Mouse (Mus musculus): ENCODE data around the gene Dcakd. TPM values are rescaled to one million over a fixed set of nuclear protein-coding genes. Genes with fewer than 3 reads are reported as not detected.
A peak's percentile ranks its signal among the peaks of the same experiment; 100 is the strongest.
"Not testable (repeated sequence)": the region's sequence is repeated elsewhere in the genome, so short reads cannot be mapped to it uniquely, and the experiment has no call there.

Dcakd gene
- polyA plus RNA-seq, 1 experiment from 2014 or later: 261 TPM

DNA sequence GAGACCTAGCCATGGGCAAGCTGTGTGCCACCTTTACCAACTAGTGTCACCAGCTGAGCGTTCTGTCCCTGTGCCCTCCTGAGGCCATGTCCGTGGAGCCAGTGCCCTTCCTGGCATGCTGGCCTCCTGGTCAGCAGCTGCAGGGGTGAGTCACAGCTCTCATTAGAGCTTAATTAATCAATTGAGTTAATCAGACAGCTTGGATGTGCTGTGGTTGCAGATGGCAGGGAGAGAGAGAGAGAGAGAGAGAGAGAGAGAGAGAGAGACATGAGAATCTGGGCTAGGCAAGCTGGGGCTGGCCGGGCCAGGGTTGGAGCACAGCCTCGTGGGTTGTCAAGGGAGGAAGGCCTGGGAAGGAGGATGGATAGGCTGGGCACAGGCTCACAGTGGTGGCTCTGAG is 43.5 kb downstream of the Dcakd start:
- 76% methylated on average over 4 of the region's 4 CpGs for WGBS
- peaks cover 27% of the 10 kb centered on the region for H3K4me1 ChIP-seq
- H3K27me3 ChIP-seq (ENCODE audit: poor library complexity, severe bottlenecking): peaks cover 30% of the 10 kb centered on the region
- DNase-seq (ENCODE audit: extremely low spot score, low spot score): no peak
- no peak overlapping the region for H3K27ac ChIP-seq
- H3K4me3 ChIP-seq: no peak overlapping the region
- no peaks in the 10 kb centered on the region for H3K36me3 ChIP-seq (replicated peaks)
- H3K9me3 ChIP-seq: no peaks in the 10 kb centered on the region

- no peak for DNase-seq (ENCODE audit: extremely low spot score, low spot score)
- no peaks in the 10 kb centered on the region for H3K9me3 ChIP-seq
- H3K4me1 ChIP-seq: peaks cover 25% of the 10 kb centered on the region
- H3K27ac ChIP-seq: no peak overlapping the region
- H3K27me3 ChIP-seq (ENCODE audit: poor library complexity, severe bottlenecking): peaks cover 24% of the 10 kb centered on the region
- 92% methylated on average over 9 of the region's 9 CpGs for WGBS
- no peaks in the 10 kb centered on the region for H3K36me3 ChIP-seq (replicated peaks)
- H3K4me3 ChIP-seq: no peak overlapping the region
Measured at GRCm38 (mm10) chr11:102984086-102984485, 44.0 kb downstream of the Dcakd start.

DNA sequence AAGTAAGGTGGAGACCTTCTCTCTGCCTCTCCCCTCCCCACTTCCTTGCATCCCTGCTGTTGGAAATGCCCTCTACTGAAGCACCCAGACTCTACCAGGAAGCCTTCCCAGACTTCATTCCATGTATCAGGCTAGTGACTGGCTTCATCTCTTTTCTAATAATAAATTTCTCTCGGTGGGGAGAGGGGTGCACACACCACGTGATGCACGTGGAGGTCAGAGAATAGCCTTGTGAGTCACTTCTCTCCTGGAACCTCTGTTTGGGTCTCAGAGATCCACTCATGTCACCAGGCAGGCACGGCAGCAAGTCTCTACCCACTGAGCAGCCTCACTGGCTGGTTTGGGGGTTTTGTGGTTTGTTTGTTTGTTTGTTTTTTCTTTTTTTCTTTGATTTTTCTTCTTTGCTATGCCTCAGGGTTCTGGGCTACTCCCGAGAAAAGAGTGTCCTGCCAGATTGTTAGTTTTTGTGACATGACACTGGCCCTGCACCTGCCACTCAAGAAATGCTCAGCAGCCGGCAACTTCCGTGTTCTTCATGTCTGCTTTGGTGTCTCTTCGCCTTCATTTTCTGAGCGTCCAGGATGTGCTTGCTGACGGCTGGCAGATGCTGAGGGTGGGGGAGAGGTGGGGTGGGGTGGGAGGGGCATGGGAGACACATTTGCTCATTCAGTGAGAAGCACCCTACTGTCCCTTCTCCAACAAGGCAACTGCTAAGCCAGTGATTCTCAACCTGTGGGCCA is 46.8 kb downstream of the Dcakd start:
- 77% methylated on average over 10 of the region's 10 CpGs for WGBS
- Histone ChIP-seq H3K36me3 (replicated peaks) (no peaks in the 10 kb centered on the region), H3K9me3 (no peaks in the 10 kb centered on the region), H3K4me1 (peaks cover 31% of the 10 kb centered on the region), H3K4me3 (no peak overlapping the region), H3K27ac (no peak overlapping the region), H3K27me3 (ENCODE audit: poor library complexity, severe bottlenecking) (peaks cover 4% of the 10 kb centered on the region; the same call in 1 of the 2 replicates)
- no peak for DNase-seq (ENCODE audit: extremely low spot score, low spot score)

- 70% methylated on average over 6 of the region's 6 CpGs for WGBS
- H3K4me3 ChIP-seq: no peak overlapping the region
- H3K9me3 ChIP-seq: no peaks in the 10 kb centered on the region
- 0 out of 2 replicates have a peak, but pooled peaks cover 4% of the 10 kb centered on the region for H3K27me3 ChIP-seq (ENCODE audit: poor library complexity, severe bottlenecking)
- H3K36me3 ChIP-seq (replicated peaks): no peaks in the 10 kb centered on the region
- no peak overlapping the region for H3K27ac ChIP-seq
- H3K4me1 ChIP-seq: peaks cover 12% of the 10 kb centered on the region
- DNase-seq (ENCODE audit: extremely low spot score, low spot score): no peak
Measured at GRCm38 (mm10) chr11:102978052-102978666, 50.0 kb downstream of the Dcakd start.

- H3K4me3 ChIP-seq; H3K36me3 ChIP-seq (replicated peaks); H3K27ac ChIP-seq; H3K9me3 ChIP-seq; DNase-seq (ENCODE audit: extremely low spot score, low spot score); H3K4me1 ChIP-seq: not testable (repeated sequence)
- peaks cover 19% of the 10 kb centered on the region for H3K27me3 ChIP-seq (ENCODE audit: poor library complexity, severe bottlenecking)
- WGBS: 80% methylated on average over 9 of the region's 9 CpGs
Measured at GRCm38 (mm10) chr11:102975966-102976365, 52.2 kb downstream of the Dcakd start.

DNA sequence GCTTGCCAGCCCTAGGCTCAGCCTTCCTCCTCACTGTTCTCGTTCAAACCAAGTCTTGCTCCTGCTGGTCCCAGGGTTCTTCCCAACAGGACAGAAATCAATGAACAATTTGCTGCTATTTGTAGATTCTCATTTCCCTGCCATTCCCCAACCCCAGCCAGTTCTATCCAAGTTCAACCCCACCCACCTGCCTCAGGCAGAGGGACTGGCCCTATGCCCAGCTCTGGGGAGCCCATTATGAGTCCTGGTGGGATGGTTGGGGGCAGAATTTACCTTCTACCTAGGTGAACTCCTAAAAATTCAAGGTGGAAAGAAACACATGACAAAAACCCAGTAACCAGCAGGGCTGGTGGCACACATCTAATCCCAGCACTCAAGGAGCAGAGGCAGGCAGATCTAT is 55.8 kb downstream of the Dcakd start:
- no peak overlapping the region for H3K4me3 ChIP-seq
- H3K4me1 ChIP-seq: no peaks in the 10 kb centered on the region
- peaks cover 36% of the 10 kb centered on the region for H3K27me3 ChIP-seq (ENCODE audit: poor library complexity, severe bottlenecking)
- H3K27ac ChIP-seq: no peak overlapping the region
- no peaks in the 10 kb centered on the region for H3K36me3 ChIP-seq (replicated peaks)
- H3K9me3 ChIP-seq: no peaks in the 10 kb centered on the region
- DNase-seq (ENCODE audit: extremely low spot score, low spot score): no peak
- WGBS: 72% methylated on average over 1 of the region's 1 CpGs

GRCm38 (mm10) chr11:102971604-102972003 is 56.5 kb downstream of the Dcakd start:
- no peak for DNase-seq (ENCODE audit: extremely low spot score, low spot score)
- WGBS: 76% methylated on average over 5 of the region's 5 CpGs
- H3K4me3 ChIP-seq: no peak overlapping the region
- peaks cover 43% of the 10 kb centered on the region for H3K27me3 ChIP-seq (ENCODE audit: poor library complexity, severe bottlenecking)
- H3K36me3 ChIP-seq (replicated peaks): no peaks in the 10 kb centered on the region
- H3K4me1 ChIP-seq: peaks cover 3% of the 10 kb centered on the region
- no peaks in the 10 kb centered on the region for H3K9me3 ChIP-seq
- no peak overlapping the region for H3K27ac ChIP-seq

DNA sequence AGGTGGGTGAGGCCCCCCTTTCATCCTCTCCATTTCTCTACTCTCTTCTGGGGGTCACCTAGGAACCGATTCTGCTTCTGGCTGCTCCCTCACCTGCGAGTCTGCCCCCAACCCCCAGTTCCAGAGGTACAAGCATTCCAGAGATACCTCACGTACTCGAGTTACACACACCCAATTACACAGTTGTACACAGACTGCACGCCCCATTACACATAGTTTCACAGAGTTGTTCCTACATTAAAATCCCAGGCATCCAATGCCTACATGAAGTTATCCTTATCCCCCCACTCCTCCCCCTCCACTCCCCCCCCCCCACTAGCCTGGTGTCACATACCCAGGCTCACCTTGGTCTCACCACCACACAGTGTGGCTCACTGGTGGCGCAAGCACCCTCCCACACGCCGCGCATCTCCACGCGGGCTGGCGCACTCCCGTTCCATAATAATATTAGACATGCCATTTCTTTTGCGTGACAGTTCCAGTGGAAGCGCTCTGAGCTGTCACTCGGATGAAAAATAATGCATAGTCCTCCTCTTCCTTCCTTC is 63.5 kb downstream of the Dcakd start:
- Histone ChIP-seq H3K27me3 (ENCODE audit: poor library complexity, severe bottlenecking) (peaks cover 48% of the 10 kb centered on the region), H3K27ac (peak overlapping the region; percentile 91), H3K9me3 (no peaks in the 10 kb centered on the region), H3K4me1 (peaks cover 43% of the 10 kb centered on the region), H3K36me3 (replicated peaks) (no peaks in the 10 kb centered on the region), H3K4me3 (no peak overlapping the region)
- 70% methylated on average over 16 of the region's 16 CpGs for WGBS
- DNase-seq (ENCODE audit: extremely low spot score, low spot score): no peak

- Histone ChIP-seq H3K4me1 (peaks cover 43% of the 10 kb centered on the region), H3K36me3 (replicated peaks) (no peaks in the 10 kb centered on the region), H3K27ac (peak overlapping the region; percentile 91), H3K4me3 (peak overlapping the region; percentile 44), H3K27me3 (ENCODE audit: poor library complexity, severe bottlenecking) (peaks cover 48% of the 10 kb centered on the region), H3K9me3 (no peaks in the 10 kb centered on the region)
- WGBS: 11% methylated on average over 24 of the region's 24 CpGs
- DNase-seq (ENCODE audit: extremely low spot score, low spot score): peak; percentile 60
Measured at GRCm38 (mm10) chr11:102963855-102964546, 64.1 kb downstream of the Dcakd start.

- Histone ChIP-seq H3K27me3 (ENCODE audit: poor library complexity, severe bottlenecking) (peaks cover 48% of the 10 kb centered on the region), H3K36me3 (replicated peaks) (no peaks in the 10 kb centered on the region), H3K4me1 (peaks cover 43% of the 10 kb centered on the region), H3K9me3 (no peaks in the 10 kb centered on the region), H3K4me3 (peak overlapping the region; percentile 44), H3K27ac (peak overlapping the region; percentile 91)
- WGBS: 3% methylated on average over 16 of the region's 16 CpGs
- DNase-seq (ENCODE audit: extremely low spot score, low spot score): peak; percentile 69
Measured at GRCm38 (mm10) chr11:102963246-102963854, 64.8 kb downstream of the Dcakd start.

- Histone ChIP-seq H3K9me3 (no peaks in the 10 kb centered on the region), H3K27ac (peak overlapping the region; percentile 91), H3K4me1 (peaks cover 44% of the 10 kb centered on the region), H3K27me3 (ENCODE audit: poor library complexity, severe bottlenecking) (peaks cover 50% of the 10 kb centered on the region), H3K4me3 (peak overlapping the region; percentile 44), H3K36me3 (replicated peaks) (no peaks in the 10 kb centered on the region)
- WGBS: 24% methylated on average over 7 of the region's 7 CpGs
- no peak for DNase-seq (ENCODE audit: extremely low spot score, low spot score)
Measured at GRCm38 (mm10) chr11:102962861-102963245, 65.3 kb downstream of the Dcakd start.

- H3K36me3 ChIP-seq (replicated peaks): no peaks in the 10 kb centered on the region
- peaks cover 45% of the 10 kb centered on the region for H3K4me1 ChIP-seq
- peaks cover 40% of the 10 kb centered on the region for H3K27me3 ChIP-seq (ENCODE audit: poor library complexity, severe bottlenecking)
- no peaks in the 10 kb centered on the region for H3K9me3 ChIP-seq
- no peak overlapping the region for H3K27ac ChIP-seq
- DNase-seq (ENCODE audit: extremely low spot score, low spot score): no peak
- WGBS: 93% methylated on average over 4 of the region's 4 CpGs
- no peak overlapping the region for H3K4me3 ChIP-seq
Measured at GRCm38 (mm10) chr11:102961082-102961481, 67.1 kb downstream of the Dcakd start.
